Mouse (Mus musculus) intestine, postnatal 0 days (tissue): ENCODE results near the gene Dst. TPM values are rescaled to one million over a fixed set of nuclear protein-coding genes. Genes with fewer than 3 reads are reported as not detected.

Source experiments
- ATAC-seq: fragments of 200-750 bp; cut with Nextera tagmentation; 2 replicates; pipeline ENCODE4 v1.8.0; 2017; ENCODE audit warnings: mild to moderate bottlenecking, moderate TSS enrichment, moderate library complexity
- H3K27ac ChIP-seq: fragments of 300-500 bp; sonication (generic); 2 replicates; pipeline ENCODE4 v1.5.1; 2014; ENCODE audit warnings: mild to moderate bottlenecking, low read depth, low read length, moderate library complexity
- H3K27me3 ChIP-seq: fragments of 300-500 bp; sonication (generic); replicated peaks from 2 replicates; pipeline ENCODE4 v1.6.1; 2014; ENCODE audit warnings: low read length, mixed read lengths; ENCODE audit not compliant: control insufficient read depth, insufficient read depth
- H3K36me3 ChIP-seq: fragments of 300-500 bp; sonication (generic); 2 replicates; pipeline ENCODE4 v1.6.1; 2014; ENCODE audit warnings: mild to moderate bottlenecking, moderate library complexity; ENCODE audit not compliant: control insufficient read depth, insufficient read depth
- H3K4me1 ChIP-seq: fragments of 300-500 bp; sonication (generic); replicated peaks from 2 replicates; pipeline ENCODE4 v1.6.1; 2014; ENCODE audit warnings: antibody characterized with exemption, low read length, mixed read lengths; ENCODE audit not compliant: control insufficient read depth, insufficient read depth
- H3K4me2 ChIP-seq: fragments of 300-500 bp; sonication (generic); replicated peaks from 2 replicates; pipeline ENCODE4 v1.6.1; 2014; ENCODE audit warnings: low read depth, mild to moderate bottlenecking, moderate library complexity
- H3K4me3 ChIP-seq: fragments of 300-500 bp; sonication (generic); 2 replicates; pipeline ENCODE4 v1.5.1; 2014; ENCODE audit warnings: low read depth, low read length
- H3K9ac ChIP-seq: fragments of 300-500 bp; sonication (generic); 2 replicates; pipeline ENCODE4 v1.6.1; 2014; ENCODE audit warnings: mild to moderate bottlenecking, low read depth, low read length
- H3K9me3 ChIP-seq: fragments of 300-500 bp; sonication (generic); 2 replicates; pipeline ENCODE4 v1.6.1; 2016; ENCODE audit warnings: mixed run types; ENCODE audit not compliant: control insufficient read depth
- CTCF ChIP-seq: sonication (generic); IDR thresholded peaks from 2 replicates; pipeline ENCODE4 v1.5.1; 2016; ENCODE audit warnings: low read depth, mild to moderate bottlenecking, control low read depth, antibody characterized with exemption, moderate library complexity
- WGBS: fragments of 180-500 bp; shearing (Covaris S2); extraction: QIAGEN DNeasy Blood & Tissue Kit; methylation state at CpG from one replicate; pipeline ENCODE4 v1.1.7; 2014; 5-methylcytosine and 5-hydroxymethylcytosine counted together
- polyA plus RNA-seq: library from polyadenylated mRNA; unstranded; fragments of >200 nt; fragmentation: Nextera tagmentation; extraction: Ambion mirVana; gene quantifications from 2 replicates; pipeline ENCODE4 v1.2.1, GENCODE M21; 2015

The Dst gene
- polyA plus RNA-seq, 1 experiment from 2014 or later = 19.0 TPM

DNA sequence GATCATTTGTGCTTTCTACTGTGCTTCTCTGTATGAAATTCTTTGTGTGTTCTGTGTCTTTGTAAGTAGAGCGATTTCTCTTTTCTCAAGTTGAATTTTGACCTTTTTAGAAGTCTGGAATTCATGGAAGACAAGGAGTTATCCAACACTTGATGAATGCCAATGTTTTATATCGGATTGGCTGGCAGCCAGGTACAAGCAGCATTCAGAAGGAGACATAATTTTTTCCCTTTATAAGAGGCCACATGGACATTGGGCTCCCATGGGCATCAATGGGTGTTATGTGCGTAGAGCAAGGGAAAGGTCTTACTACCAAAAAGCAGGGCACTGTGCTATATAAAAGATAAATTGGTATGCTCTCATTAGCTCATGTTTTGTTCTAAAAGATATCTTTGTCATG lies 139.3 kb downstream of the Dst start:
- Histone ChIP-seq H3K4me3 (no peak overlapping the region), H3K36me3 (no peaks in the 10 kb centered on the region), H3K9ac (no peak overlapping the region), H3K27me3 (no peaks in the 10 kb centered on the region), H3K4me1 (no peaks in the 10 kb centered on the region), H3K27ac (no peak overlapping the region), H3K9me3 (no peaks in the 10 kb centered on the region), H3K4me2 (no peak overlapping the region)
- no peak for TF ChIP-seq CTCF
- 85% methylated on average over 3 of the region's 3 CpGs for WGBS
- no peak for ATAC-seq

- no peak for ATAC-seq
- H3K4me1 ChIP-seq = no peaks in the 10 kb centered on the region
- no peaks in the 10 kb centered on the region for H3K36me3 ChIP-seq
- no peaks in the 10 kb centered on the region for H3K9me3 ChIP-seq
- H3K4me3 ChIP-seq = no peak overlapping the region
- TF ChIP-seq CTCF = no peak
- H3K9ac ChIP-seq = no peak overlapping the region
- no peak overlapping the region for H3K4me2 ChIP-seq
- no peak overlapping the region for H3K27ac ChIP-seq
- no peaks in the 10 kb centered on the region for H3K27me3 ChIP-seq
- WGBS = 82% methylated on average over 3 of the region's 3 CpGs
Measured at GRCm38 (mm10) chr1:34051251-34051650, 143.2 kb downstream of the Dst start.

DNA sequence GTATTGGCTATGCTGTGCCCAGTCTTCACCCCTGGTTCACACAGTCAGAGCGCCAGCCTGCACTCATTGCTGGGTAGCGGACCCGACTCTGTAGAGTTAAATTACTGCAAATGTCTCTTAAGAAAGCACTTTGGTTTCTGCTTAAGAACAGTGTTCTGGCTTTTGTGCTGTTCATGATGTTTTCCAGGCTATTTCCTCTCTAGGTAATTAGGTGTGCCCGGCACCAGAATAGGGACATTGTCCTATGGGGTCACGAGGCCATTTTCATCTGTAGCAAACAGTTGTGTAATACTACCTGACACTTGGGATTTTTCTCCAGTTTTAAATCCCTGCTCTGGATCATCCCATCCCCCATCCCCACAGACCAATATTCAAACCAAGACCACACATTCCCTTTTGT lies 144.4 kb downstream of the Dst start:
- H3K36me3 ChIP-seq = no peaks in the 10 kb centered on the region
- H3K9ac ChIP-seq = no peak overlapping the region
- WGBS = 63% methylated on average over 5 of the region's 5 CpGs
- H3K4me3 ChIP-seq = no peak overlapping the region
- ATAC-seq = 0 out of 2 replicates have a peak, but pooled peaks have one; percentile 4
- H3K27me3 ChIP-seq = no peaks in the 10 kb centered on the region
- no peaks in the 10 kb centered on the region for H3K4me1 ChIP-seq
- H3K4me2 ChIP-seq = no peak overlapping the region
- no peaks in the 10 kb centered on the region for H3K9me3 ChIP-seq
- no peak overlapping the region for H3K27ac ChIP-seq
- TF ChIP-seq CTCF = no peak

- WGBS = 85% methylated on average over 10 of the region's 10 CpGs
Measured at GRCm38 (mm10) chr1:34054970-34055369, 146.9 kb downstream of the Dst start.

GRCm38 (mm10) chr1:34056658-34057057 lies 148.6 kb downstream of the Dst start:
- Histone ChIP-seq H3K4me3 (no peak overlapping the region), H3K36me3 (no peaks in the 10 kb centered on the region), H3K9ac (no peak overlapping the region), H3K27ac (no peak overlapping the region), H3K4me2 (no peak overlapping the region), H3K4me1 (no peaks in the 10 kb centered on the region), H3K27me3 (no peaks in the 10 kb centered on the region), H3K9me3 (no peaks in the 10 kb centered on the region)
- no peak for TF ChIP-seq CTCF
- WGBS = 90% methylated on average over 14 of the region's 14 CpGs
- ATAC-seq = no peak

More at GRCm38 (mm10) chr1:34054970-34055369, 146.9 kb downstream of the Dst start:
- Histone ChIP-seq H3K4me1 (no peaks in the 10 kb centered on the region), H3K4me3 (no peak overlapping the region), H3K9me3 (no peaks in the 10 kb centered on the region), H3K27me3 (no peaks in the 10 kb centered on the region), H3K9ac (no peak overlapping the region), H3K4me2 (no peak overlapping the region), H3K27ac (no peak overlapping the region), H3K36me3 (no peaks in the 10 kb centered on the region)
- TF ChIP-seq CTCF = no peak
- ATAC-seq = no peak

- no peak overlapping the region for H3K4me2 ChIP-seq
- no peak for ATAC-seq
- H3K9me3 ChIP-seq = no peaks in the 10 kb centered on the region
- H3K36me3 ChIP-seq = no peaks in the 10 kb centered on the region
- no peak for TF ChIP-seq CTCF
- H3K27me3 ChIP-seq = no peaks in the 10 kb centered on the region
- WGBS = 91% methylated on average over 12 of the region's 12 CpGs
- H3K4me3 ChIP-seq = no peak overlapping the region
- H3K9ac ChIP-seq = no peak overlapping the region
- H3K27ac ChIP-seq = no peak overlapping the region
- H3K4me1 ChIP-seq = no peaks in the 10 kb centered on the region
Measured at GRCm38 (mm10) chr1:34059231-34059630, 151.2 kb downstream of the Dst start.

- no peak overlapping the region for H3K4me3 ChIP-seq
- H3K36me3 ChIP-seq = no peaks in the 10 kb centered on the region
- H3K27ac ChIP-seq = no peak overlapping the region
- no peaks in the 10 kb centered on the region for H3K4me1 ChIP-seq
- TF ChIP-seq CTCF = no peak
- 8% methylated on average over 6 of the region's 6 CpGs for WGBS
- no peak overlapping the region for H3K9ac ChIP-seq
- ATAC-seq = no peak
- H3K9me3 ChIP-seq = no peaks in the 10 kb centered on the region
- H3K27me3 ChIP-seq = no peaks in the 10 kb centered on the region
- H3K4me2 ChIP-seq = no peak overlapping the region
Measured at GRCm38 (mm10) chr1:34060446-34060845, 152.4 kb downstream of the Dst start.
